Mouse (Mus musculus): ENCODE results near the gene Morn3. TPM values are rescaled to one million over a fixed set of nuclear protein-coding genes. Genes with fewer than 3 reads are reported as not detected.

Morn3 gene
- total RNA-seq, 1 experiment, result 0.62 TPM

GRCm38 (mm10) chr5:122989001-122989525 lies 57.8 kb downstream of the Morn3 start:
- peak overlapping the region; percentile 77 to 80 for H3K4me3 ChIP-seq (ENCODE audit: insufficient read depth in 1 of 2, low read depth in 1 of 2, low read length in 2 of 2, poor library complexity in 1 of 2, severe bottlenecking in 1 of 2)
- H3K9me3 ChIP-seq (ENCODE audit: control insufficient read depth, insufficient read depth, low read depth, low read length), result no peaks in the 10 kb centered on the region
- in situ Hi-C loops (cut with MboI; ENCODE audit: low sequenced_read_pairs in 2 of 2, unreplicated experiment in 2 of 2), result no loop called here
- H3K27ac ChIP-seq (ENCODE audit: insufficient read depth, low read depth, low read length, poor library complexity, severe bottlenecking), result peak overlapping the region; percentile 87
- H3K4me1 ChIP-seq (ENCODE audit: control insufficient read depth in 2 of 2, insufficient read depth in 2 of 2, low read length in 2 of 2, poor library complexity in 1 of 2), result peaks cover 10 to 12% of the 10 kb centered on the region in 2 experiments
- peaks cover 5% of the 10 kb centered on the region; the same call in 1 of the 2 replicates for H3K36me3 ChIP-seq (ENCODE audit: control insufficient read depth, insufficient read depth, low read length, poor library complexity, severe bottlenecking)
- no peak for DNase-seq (ENCODE audit: low read depth, low spot score)
- H3K9ac ChIP-seq (ENCODE audit: insufficient read depth, low read depth, low read length, poor library complexity, severe bottlenecking), result peak overlapping the region; percentile 76
- TF ChIP-seq CHD2 (IDR thresholded peaks at IDR 0.05; ENCODE audit: low read depth, low read length) (no peak), MAFK (IDR thresholded peaks at IDR 0.05; ENCODE audit: insufficient read depth, low read depth, low read length) (no peak), ZNF384 (IDR thresholded peaks at IDR 0.05; ENCODE audit: low read depth, low read length) (no peak), HCFC1 (IDR thresholded peaks at IDR 0.05; ENCODE audit: borderline replicate concordance, insufficient read depth, low read length) (no peak), ZC3H11A (IDR thresholded peaks at IDR 0.05; ENCODE audit: borderline replicate concordance, low read depth, low read length) (no peak)

DNA sequence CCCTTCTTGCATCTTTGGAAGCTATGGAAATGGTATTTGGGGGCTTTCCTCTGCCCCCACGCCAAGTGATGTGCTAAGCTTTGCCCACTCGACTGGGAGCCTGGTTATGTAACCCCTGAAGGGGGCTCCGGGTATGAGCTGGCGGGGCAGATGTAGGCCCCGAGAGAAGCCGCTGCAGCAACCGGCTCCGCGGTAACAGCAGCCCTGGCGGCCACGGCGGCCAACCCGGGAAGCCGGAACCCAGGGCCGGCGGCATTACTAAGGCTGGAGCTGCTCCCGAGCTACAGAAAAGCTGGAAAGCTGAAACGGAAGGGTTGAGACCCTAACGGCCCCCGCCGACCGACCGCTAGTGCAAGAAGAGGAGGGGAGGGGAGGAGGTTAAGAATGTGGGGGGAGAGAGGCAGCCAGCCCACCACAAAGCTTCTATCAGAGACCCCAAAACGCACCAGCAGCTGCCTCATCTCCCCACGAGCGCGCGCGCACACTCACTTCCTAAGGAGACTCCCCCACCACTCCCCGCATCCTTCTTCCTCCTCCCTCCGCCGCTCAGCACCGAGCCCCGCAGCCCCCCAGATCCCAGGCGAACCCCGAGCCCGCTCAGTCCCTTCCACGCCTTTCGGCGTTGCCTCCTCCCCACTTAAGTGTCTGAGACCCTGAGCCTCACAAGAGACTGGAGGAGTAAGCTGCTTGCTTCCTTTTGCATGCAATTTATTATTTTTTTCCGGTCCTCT lies 58.6 kb downstream of the Morn3 start:
- peak overlapping the region; percentile 77 to 80 for H3K4me3 ChIP-seq (ENCODE audit: insufficient read depth in 1 of 2, low read depth in 1 of 2, low read length in 2 of 2, poor library complexity in 1 of 2, severe bottlenecking in 1 of 2)
- peak overlapping the region; percentile 75 for H3K9ac ChIP-seq (ENCODE audit: insufficient read depth, low read depth, low read length, poor library complexity, severe bottlenecking)
- in situ Hi-C loops (cut with MboI; ENCODE audit: low sequenced_read_pairs in 2 of 2, unreplicated experiment in 2 of 2), result no loop called here
- DNase-seq (ENCODE audit: low read depth, low spot score), result no peak
- 0 out of 2 replicates have a peak overlapping the region, but pooled peaks have one; percentile 33 for H3K27ac ChIP-seq (ENCODE audit: insufficient read depth, low read depth, low read length, poor library complexity, severe bottlenecking)
- H3K4me1 ChIP-seq (ENCODE audit: control insufficient read depth in 2 of 2, insufficient read depth in 2 of 2, low read length in 2 of 2, poor library complexity in 1 of 2), result peaks cover 10% of the 10 kb centered on the region in 2 experiments
- no peak for TF ChIP-seq HCFC1 (IDR thresholded peaks at IDR 0.05; ENCODE audit: borderline replicate concordance, insufficient read depth, low read length)
- no peak for TF ChIP-seq ZC3H11A (IDR thresholded peaks at IDR 0.05; ENCODE audit: borderline replicate concordance, low read depth, low read length)
- TF ChIP-seq ZNF384 (IDR thresholded peaks at IDR 0.05; ENCODE audit: low read depth, low read length), result no peak
- TF ChIP-seq MAFK (IDR thresholded peaks at IDR 0.05; ENCODE audit: insufficient read depth, low read depth, low read length), result no peak
- TF ChIP-seq CHD2 (IDR thresholded peaks at IDR 0.05; ENCODE audit: low read depth, low read length), result no peak
- H3K9me3 ChIP-seq (ENCODE audit: control insufficient read depth, insufficient read depth, low read depth, low read length), result no peaks in the 10 kb centered on the region
- H3K36me3 ChIP-seq (ENCODE audit: control insufficient read depth, insufficient read depth, low read length, poor library complexity, severe bottlenecking), result peaks cover 11% of the 10 kb centered on the region; the same call in 1 of the 2 replicates

DNA sequence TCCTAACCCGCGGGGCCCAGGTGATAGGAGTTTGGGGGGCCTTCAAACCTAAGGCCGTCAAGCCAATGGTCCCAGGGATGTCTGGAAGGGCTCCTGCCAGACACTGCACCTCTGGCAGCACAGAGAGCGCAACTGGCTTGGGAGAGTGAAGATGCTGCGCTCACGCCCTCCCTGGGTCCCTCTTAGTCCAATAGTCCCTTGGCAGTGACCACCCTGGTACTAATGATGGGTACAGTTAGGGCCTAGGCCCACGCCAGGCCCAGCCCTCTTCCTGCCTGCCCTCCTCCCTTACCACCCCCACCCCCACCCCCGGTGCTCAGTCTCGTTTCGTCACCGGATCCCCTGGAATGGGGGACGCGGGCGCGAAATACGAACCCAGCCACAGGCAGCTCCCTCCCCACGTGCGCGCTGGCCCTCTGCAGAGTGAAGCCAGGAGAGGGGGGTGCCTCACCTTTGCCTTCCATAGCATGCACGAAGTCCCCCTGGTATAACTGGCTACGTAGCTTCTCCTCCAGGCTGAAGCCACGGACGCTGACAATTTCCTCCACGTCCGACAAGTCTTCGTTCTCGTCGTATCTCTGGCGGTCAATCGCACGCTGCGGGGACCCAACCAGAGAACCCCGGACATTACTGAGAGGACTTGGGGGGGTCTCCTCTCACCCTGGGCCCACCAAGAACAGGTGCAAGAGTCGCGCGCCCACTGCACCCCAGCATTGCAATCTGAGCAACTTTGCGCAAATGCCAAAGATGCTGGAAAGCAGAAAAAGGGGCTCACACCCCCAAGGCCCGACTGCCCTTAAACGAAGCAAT lies 59.4 kb downstream of the Morn3 start:
- no peak for DNase-seq (ENCODE audit: low read depth, low spot score)
- H3K36me3 ChIP-seq (ENCODE audit: control insufficient read depth, insufficient read depth, low read length, poor library complexity, severe bottlenecking), result peaks cover 13% of the 10 kb centered on the region; the same call in 1 of the 2 replicates
- in situ Hi-C loops (cut with MboI; ENCODE audit: low sequenced_read_pairs in 2 of 2, unreplicated experiment in 2 of 2), result no loop called here
- TF ChIP-seq MAFK (IDR thresholded peaks at IDR 0.05; ENCODE audit: insufficient read depth, low read depth, low read length) (no peak), CHD2 (IDR thresholded peaks at IDR 0.05; ENCODE audit: low read depth, low read length) (no peak), ZC3H11A (IDR thresholded peaks at IDR 0.05; ENCODE audit: borderline replicate concordance, low read depth, low read length) (no peak), ZNF384 (IDR thresholded peaks at IDR 0.05; ENCODE audit: low read depth, low read length) (no peak), HCFC1 (IDR thresholded peaks at IDR 0.05; ENCODE audit: borderline replicate concordance, insufficient read depth, low read length) (no peak)
- peak overlapping the region; percentile 75 for H3K9ac ChIP-seq (ENCODE audit: insufficient read depth, low read depth, low read length, poor library complexity, severe bottlenecking)
- H3K27ac ChIP-seq (ENCODE audit: insufficient read depth, low read depth, low read length, poor library complexity, severe bottlenecking), result no peak overlapping the region
- H3K4me3 ChIP-seq (ENCODE audit: insufficient read depth in 1 of 2, low read depth in 1 of 2, low read length in 2 of 2, poor library complexity in 1 of 2, severe bottlenecking in 1 of 2), result peak overlapping the region; percentile 77 to 80
- no peaks in the 10 kb centered on the region for H3K9me3 ChIP-seq (ENCODE audit: control insufficient read depth, insufficient read depth, low read depth, low read length)
- peaks cover 10% of the 10 kb centered on the region in 2 experiments for H3K4me1 ChIP-seq (ENCODE audit: control insufficient read depth in 2 of 2, insufficient read depth in 2 of 2, low read length in 2 of 2, poor library complexity in 1 of 2)

GRCm38 (mm10) chr5:122986091-122986493 lies 60.7 kb downstream of the Morn3 start:
- Histone ChIP-seq H3K27ac (ENCODE audit: insufficient read depth, low read depth, low read length, poor library complexity, severe bottlenecking) (no peak overlapping the region; the same call in 1 of the 2 replicates), H3K9me3 (ENCODE audit: control insufficient read depth, insufficient read depth, low read depth, low read length) (no peaks in the 10 kb centered on the region), H3K9ac (ENCODE audit: insufficient read depth, low read depth, low read length, poor library complexity, severe bottlenecking) (peak overlapping the region; percentile 2; the same call in 1 of the 2 replicates), H3K4me1 (ENCODE audit: control insufficient read depth in 2 of 2, insufficient read depth in 2 of 2, low read length in 2 of 2, poor library complexity in 1 of 2) (peaks cover 10% of the 10 kb centered on the region in 2 experiments), H3K36me3 (ENCODE audit: control insufficient read depth, insufficient read depth, low read length, poor library complexity, severe bottlenecking) (peaks cover 16% of the 10 kb centered on the region; the same call in 1 of the 2 replicates), H3K4me3 (ENCODE audit: insufficient read depth in 1 of 2, low read depth in 1 of 2, low read length in 2 of 2, poor library complexity in 1 of 2, severe bottlenecking in 1 of 2) (0 out of 4 replicates have a peak overlapping the region, but pooled peaks have one; percentile 6)
- TF ChIP-seq HCFC1 (IDR thresholded peaks at IDR 0.05; ENCODE audit: borderline replicate concordance, insufficient read depth, low read length) (no peak), ZNF384 (IDR thresholded peaks at IDR 0.05; ENCODE audit: low read depth, low read length) (no peak), CHD2 (IDR thresholded peaks at IDR 0.05; ENCODE audit: low read depth, low read length) (no peak), MAFK (IDR thresholded peaks at IDR 0.05; ENCODE audit: insufficient read depth, low read depth, low read length) (no peak), ZC3H11A (IDR thresholded peaks at IDR 0.05; ENCODE audit: borderline replicate concordance, low read depth, low read length) (no peak)
- in situ Hi-C loops (cut with MboI; ENCODE audit: low sequenced_read_pairs in 2 of 2, unreplicated experiment in 2 of 2), result no loop called here
- DNase-seq (ENCODE audit: low read depth, low spot score), result no peak

Other genes with a start within 250 kb of the Morn3 start
- gene Anapc5, start 225.7 kb downstream of the Morn3 start, total RNA-seq (2012; rRNA removed), result 285 and 344 TPM in 2 replicates
- 22.0 and 26.1 TPM in 2 replicates for gene Rnf34, start 197.0 kb downstream of the Morn3 start, total RNA-seq (2012; rRNA removed)
- gene Kdm2b, start 57.2 kb downstream of the Morn3 start, total RNA-seq (2012; rRNA removed), result 66.1 and 68.6 TPM in 2 replicates
- 20.0 and 33.4 TPM in 2 replicates for gene Orai1, start 31.9 kb downstream of the Morn3 start, total RNA-seq (2012; rRNA removed)
- 21.9 and 29.4 TPM in 2 replicates for gene Tmem120b, start 21.4 kb upstream of the Morn3 start, total RNA-seq (2012; rRNA removed)
- 2.3 and 2.5 TPM in 2 replicates for gene Rhof, start 85.7 kb upstream of the Morn3 start, total RNA-seq (2012; rRNA removed)
- 7.6 and 9.8 TPM in 2 replicates for gene Setd1b, start 95.2 kb upstream of the Morn3 start, total RNA-seq (2012; rRNA removed)
- 22.9 and 27.0 TPM in 2 replicates for gene Psmd9, start 122.4 kb upstream of the Morn3 start, total RNA-seq (2012; rRNA removed)
- not detected in 2 replicates for gene Hpd, start 135.7 kb upstream of the Morn3 start, total RNA-seq (2012; rRNA removed)
- gene Wdr66, start 205.1 kb upstream of the Morn3 start, total RNA-seq (2012; rRNA removed), result 0.36 and 0.42 TPM in 2 replicates

Measured in ES-E14 (cell line).